Mouse (Mus musculus): ENCODE measurements at regions not wholly inside any gene's neighbourhood (a gene's known extent, or its start where the extent isn't known, plus 50 kb on each side); places are given as distances from the start of the nearest gene placed in this dataset.

GRCm38 (mm10) chr4:137128152-137128551 lies 79.6 kb upstream of the Zbtb40 start:
- no peak for TF ChIP-seq POLR2A (IDR thresholded peaks at IDR 0.05; ENCODE audit: extremely low read depth, insufficient read depth, low read length)
- no peak for TF ChIP-seq CTCF (IDR thresholded peaks at IDR 0.05; ENCODE audit: low read depth, low read length)

All from liver, adult 2 months (tissue).